ENCODE assay signal across 16 mouse cellular contexts in the genomic region with DNA sequence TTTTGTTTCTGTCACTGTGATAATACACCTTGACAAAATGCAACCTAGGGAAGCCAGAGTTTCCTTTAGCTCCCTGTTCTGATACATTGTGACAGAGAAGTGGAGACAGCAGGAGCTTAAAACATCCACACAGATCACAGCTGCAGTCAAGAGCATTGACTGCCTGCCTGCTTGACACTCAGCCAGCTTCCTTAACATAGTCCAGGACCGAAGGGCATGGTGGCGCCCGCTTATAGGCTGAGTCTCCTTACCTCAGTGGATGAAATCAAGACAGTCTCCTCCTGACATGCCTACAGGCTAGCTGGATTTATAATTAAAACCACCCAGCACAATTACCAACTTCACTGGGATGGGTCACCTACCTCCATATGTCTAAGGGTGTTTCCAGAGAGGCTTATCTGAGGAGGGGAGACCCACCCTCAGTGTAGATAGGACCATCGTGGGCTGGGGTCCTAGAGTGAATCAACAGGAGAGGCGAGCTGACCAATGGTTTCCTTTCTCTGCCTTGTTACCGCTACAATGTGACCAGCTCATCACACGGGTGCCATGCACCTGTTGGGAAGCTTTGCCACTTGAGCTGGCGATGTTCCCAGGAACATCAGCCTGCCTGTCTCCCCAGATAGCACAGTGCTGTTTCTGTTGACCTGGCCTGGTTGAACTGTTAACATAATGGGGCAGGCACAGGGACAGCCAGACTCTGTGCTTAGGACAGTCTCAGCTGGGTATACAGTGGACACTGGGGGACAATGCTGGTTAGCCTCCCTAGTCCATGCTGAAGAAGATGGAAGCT.
DNase-seq lines count a peak whose midpoint lies in the region; ATAC-seq and TF ChIP-seq lines count a peak whose summit lies in the region.
"Had no signal": no experiment of that assay in that cellular context is flagged by ENCODE, and none has a peak within 500 bp of the region (broad histone marks: within the 10 kb centered on the region; RNA-seq: fewer than 3 reads in every experiment).

No protein-coding gene starts in this region.

- H3K9ac ChIP-seq in forebrain, postnatal 0 days, result 0 out of 2 replicates have a peak overlapping the region, but pooled peaks have one; percentile 15
- H3K9ac ChIP-seq in forebrain, embryonic 13.5 days, result no peak overlapping the region
- no peak overlapping the region for H3K9ac ChIP-seq in heart, embryonic 11.5 days (ENCODE audit: low read depth, low read length)
- H3K9ac ChIP-seq in hindbrain, embryonic 15.5 days, result no peak overlapping the region
- H3K9ac ChIP-seq: embryonic facial prominence, embryonic 12.5 days; neural tube, embryonic 13.5 days had no signal

- no peak overlapping the region for H3K27ac ChIP-seq in forebrain, postnatal 0 days (ENCODE audit: low read depth, low read length)
- no peak overlapping the region for H3K27ac ChIP-seq in forebrain, embryonic 13.5 days
- peak overlapping the region; percentile 10; the same call in 1 of the 2 replicates for H3K27ac ChIP-seq in heart, embryonic 11.5 days (ENCODE audit: low read depth, low read length)
- 0 out of 2 replicates have a peak overlapping the region, but pooled peaks have one; percentile 37 for H3K27ac ChIP-seq in hindbrain, embryonic 15.5 days (replicated peaks)
- H3K27ac ChIP-seq: embryonic facial prominence, embryonic 12.5 days; macrophage; neural tube, embryonic 13.5 days had no signal

- H3K36me3 ChIP-seq in forebrain, postnatal 0 days (ENCODE audit: insufficient read depth), result no peaks in the 10 kb centered on the region
- H3K36me3 ChIP-seq in forebrain, embryonic 13.5 days (ENCODE audit: poor library complexity, severe bottlenecking), result no peaks in the 10 kb centered on the region
- H3K36me3 ChIP-seq in heart, embryonic 11.5 days (ENCODE audit: control insufficient read depth, insufficient read depth, low read length), result no peaks in the 10 kb centered on the region
- H3K36me3 ChIP-seq in hindbrain, embryonic 15.5 days, result no peaks in the 10 kb centered on the region
- H3K36me3 ChIP-seq: embryonic facial prominence, embryonic 12.5 days; neural tube, embryonic 13.5 days had no signal

- DNase-seq in forebrain, postnatal 0 days, result no peak
- peak; percentile 57 for DNase-seq in A20 (ENCODE audit: low read depth, low spot score)
- no peak for DNase-seq in right cerebral cortex, adult 2 months (ENCODE audit: low spot score in 2 of 2)
- no peak for DNase-seq in Muller cell, postnatal 12 days (ENCODE audit: inconsistent ontology term)
- no peak for DNase-seq in thymus, postnatal 14 days
- DNase-seq: adrenal gland, postnatal 14 days; B cell, adult 2 months; cerebellum, adult 11 months; kidney, adult 9 months; thymus, postnatal 36 days had no signal

- H3K27me3 ChIP-seq in forebrain, postnatal 0 days (ENCODE audit: insufficient read depth, low read length), result no peaks in the 10 kb centered on the region
- H3K27me3 ChIP-seq in forebrain, embryonic 13.5 days, result no peaks in the 10 kb centered on the region
- H3K27me3 ChIP-seq in heart, embryonic 11.5 days (ENCODE audit: control insufficient read depth, insufficient read depth, low read length), result no peaks in the 10 kb centered on the region
- no peaks in the 10 kb centered on the region for H3K27me3 ChIP-seq in hindbrain, embryonic 15.5 days
- H3K27me3 ChIP-seq: embryonic facial prominence, embryonic 12.5 days; neural tube, embryonic 13.5 days had no signal

- H3K4me1 ChIP-seq in forebrain, postnatal 0 days (ENCODE audit: insufficient read depth), result no peaks in the 10 kb centered on the region
- H3K4me1 ChIP-seq in forebrain, embryonic 13.5 days, result peaks cover 16% of the 10 kb centered on the region
- peaks cover 19% of the 10 kb centered on the region for H3K4me1 ChIP-seq in heart, embryonic 11.5 days (ENCODE audit: control insufficient read depth, insufficient read depth, low read length)
- H3K4me1 ChIP-seq in hindbrain, embryonic 15.5 days (replicated peaks), result peaks cover 23% of the 10 kb centered on the region

- no peaks in the 10 kb centered on the region for H3K9me3 ChIP-seq in forebrain, postnatal 0 days (ENCODE audit: low read length)
- 0 out of 2 replicates have a peak, but pooled peaks cover 2% of the 10 kb centered on the region for H3K9me3 ChIP-seq in forebrain, embryonic 13.5 days (replicated peaks)
- no peaks in the 10 kb centered on the region for H3K9me3 ChIP-seq in heart, embryonic 11.5 days (replicated peaks; ENCODE audit: control insufficient read depth, low read length)
- H3K9me3 ChIP-seq in hindbrain, embryonic 15.5 days, result no peaks in the 10 kb centered on the region
- H3K9me3 ChIP-seq: embryonic facial prominence, embryonic 12.5 days; neural tube, embryonic 13.5 days had no signal

- no peak overlapping the region for H3K4me3 ChIP-seq in forebrain, postnatal 0 days (ENCODE audit: low read depth, low read length)
- no peak overlapping the region for H3K4me3 ChIP-seq in forebrain, embryonic 13.5 days
- H3K4me3 ChIP-seq in heart, embryonic 11.5 days (ENCODE audit: low read depth, low read length), result no peak overlapping the region
- H3K4me3 ChIP-seq in hindbrain, embryonic 15.5 days, result no peak overlapping the region
- H3K4me3 ChIP-seq: embryonic facial prominence, embryonic 12.5 days; neural tube, embryonic 13.5 days had no signal

- no peak for TF ChIP-seq CTCF in forebrain, postnatal 0 days (IDR thresholded peaks at IDR 0.05; ENCODE audit: low read depth)

- WGBS in forebrain, postnatal 0 days, result 74% methylated on average over 8 of the region's 8 CpGs
- 83% methylated on average over 8 of the region's 8 CpGs for WGBS in forebrain, embryonic 13.5 days
- 62% methylated on average over 8 of the region's 8 CpGs for WGBS in heart, embryonic 11.5 days (ENCODE audit: insufficient replicate concordance)
- 73% methylated on average over 8 of the region's 8 CpGs for WGBS in hindbrain, embryonic 15.5 days

- H3K4me2 ChIP-seq in forebrain, postnatal 0 days (ENCODE audit: low read depth), result no peak overlapping the region
- H3K4me2 ChIP-seq in forebrain, embryonic 13.5 days, result no peak overlapping the region
- H3K4me2 ChIP-seq in heart, embryonic 11.5 days, result peak overlapping the region; percentile 29; the same call in 1 of the 2 replicates
- no peak overlapping the region for H3K4me2 ChIP-seq in hindbrain, embryonic 15.5 days
- H3K4me2 ChIP-seq: embryonic facial prominence, embryonic 12.5 days; neural tube, embryonic 13.5 days had no signal

- ATAC-seq in forebrain, postnatal 0 days, result no peak
- ATAC-seq in forebrain, embryonic 13.5 days, result no peak
- ATAC-seq in heart, embryonic 11.5 days (replicated peaks; ENCODE audit: insufficient number of reproducible peaks, low FRiP score, low TSS enrichment), result no peak
- ATAC-seq in hindbrain, embryonic 15.5 days (ENCODE audit: low FRiP score, low read depth), result peak; percentile 21; the same call in 1 of the 2 replicates

Comparison
In these comparisons a context has a peak if more than half of its experiments do, and no peak if none do; other contexts are left out.
1. H3K27ac ChIP-seq: peak in heart, embryonic 11.5 days (single experiment) and hindbrain, embryonic 15.5 days (single experiment); none in forebrain, postnatal 0 days (single experiment) and forebrain, embryonic 13.5 days (single experiment).